Mouse (Mus musculus) olfactory bulb, adult 2 months (tissue): ENCODE data around the gene Ngdn.

Source experiments
- CTCF ChIP-seq: fragments of 200-500 bp; IDR thresholded peaks from 2 replicates; pipeline ENCODE4 v1.5.1; 2012; ENCODE audit warnings: low read depth, mild to moderate bottlenecking, low read length, moderate library complexity; ENCODE audit not compliant: insufficient read depth
- POLR2A ChIP-seq: fragments of 200-500 bp; IDR thresholded peaks from 2 replicates; pipeline ENCODE4 v1.6.1; 2012; ENCODE audit warnings: mild to moderate bottlenecking, low read depth, low read length, moderate library complexity; ENCODE audit not compliant: insufficient read depth

- no peak for TF ChIP-seq POLR2A
- no peak for TF ChIP-seq CTCF
Observed at GRCm38 (mm10) chr14:54994136-54994868, 21.0 kb upstream of the Ngdn start, which contains the start of gene Myh7.
